Mouse (Mus musculus): ENCODE measurements around the gene Fbxo28. TPM values are rescaled to one million over a fixed set of nuclear protein-coding genes. Genes with fewer than 3 reads are reported as not detected.

Gene Fbxo28
- polyA plus RNA-seq, 1 experiment from 2014 or later: 40.9 TPM

- ATAC-seq (ENCODE audit: low FRiP score, low TSS enrichment) (no peak), DNase-seq (no peak)
- H3K9ac ChIP-seq (replicated peaks; ENCODE audit: low read length): no peak overlapping the region
- H3K4me3 ChIP-seq (replicated peaks; ENCODE audit: low read depth, low read length): no peak overlapping the region
- H3K27me3 ChIP-seq (ENCODE audit: control insufficient read depth, insufficient read depth, low read length): no peaks in the 10 kb centered on the region
- H3K4me2 ChIP-seq (ENCODE audit: low read length): no peak overlapping the region
- WGBS: 91% methylated on average over 2 of the region's 2 CpGs
- no peak overlapping the region for H3K27ac ChIP-seq (replicated peaks; ENCODE audit: low read depth, low read length)
- H3K9me3 ChIP-seq (ENCODE audit: control insufficient read depth, low read length): peaks cover 4% of the 10 kb centered on the region; the same call in 1 of the 2 replicates
- no peaks in the 10 kb centered on the region for H3K4me1 ChIP-seq (ENCODE audit: control insufficient read depth, insufficient read depth, low read length)
- H3K36me3 ChIP-seq (ENCODE audit: control insufficient read depth, insufficient read depth, low read length): peaks cover 20% of the 10 kb centered on the region
Observed at GRCm38 (mm10) chr1:182310316-182310715, 31.1 kb downstream of the Fbxo28 start.

GRCm38 (mm10) chr1:182309403-182309802 is 32.0 kb downstream of the Fbxo28 start:
- Histone ChIP-seq H3K4me2 (ENCODE audit: low read length) (no peak overlapping the region), H3K9ac (replicated peaks; ENCODE audit: low read length) (no peak overlapping the region), H3K9me3 (ENCODE audit: control insufficient read depth, low read length) (peaks cover 4% of the 10 kb centered on the region; the same call in 1 of the 2 replicates), H3K4me1 (ENCODE audit: control insufficient read depth, insufficient read depth, low read length) (no peaks in the 10 kb centered on the region), H3K4me3 (replicated peaks; ENCODE audit: low read depth, low read length) (no peak overlapping the region), H3K27me3 (ENCODE audit: control insufficient read depth, insufficient read depth, low read length) (no peaks in the 10 kb centered on the region), H3K36me3 (ENCODE audit: control insufficient read depth, insufficient read depth, low read length) (peaks cover 11% of the 10 kb centered on the region), H3K27ac (replicated peaks; ENCODE audit: low read depth, low read length) (no peak overlapping the region)
- WGBS: 84% methylated on average over 5 of the region's 5 CpGs
- DNase-seq (no peak), ATAC-seq (ENCODE audit: low FRiP score, low TSS enrichment) (no peak)

DNA sequence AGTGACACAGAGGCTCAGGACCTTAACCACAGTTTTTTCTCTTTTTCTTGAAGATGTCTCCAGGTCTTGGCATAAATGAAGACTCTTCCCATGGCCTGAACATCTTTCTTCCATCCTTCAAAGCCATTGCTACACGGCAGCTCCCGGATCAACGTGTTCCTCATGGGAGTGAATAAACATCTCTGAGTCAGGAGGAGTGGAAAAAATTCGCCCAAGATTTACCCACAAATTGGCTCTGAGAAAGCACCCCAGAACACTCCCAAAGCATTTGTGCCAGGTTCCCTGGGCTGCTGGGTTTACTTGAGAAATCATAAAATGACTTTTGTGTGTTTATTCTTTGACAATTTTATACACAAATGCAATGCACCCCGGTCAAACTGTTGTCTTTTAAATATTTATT is 38.5 kb downstream of the Fbxo28 start:
- no peak overlapping the region for H3K27ac ChIP-seq (replicated peaks; ENCODE audit: low read depth, low read length)
- DNase-seq: no peak
- no peak overlapping the region for H3K4me3 ChIP-seq (replicated peaks; ENCODE audit: low read depth, low read length)
- no peaks in the 10 kb centered on the region for H3K27me3 ChIP-seq (ENCODE audit: control insufficient read depth, insufficient read depth, low read length)
- no peaks in the 10 kb centered on the region for H3K4me1 ChIP-seq (ENCODE audit: control insufficient read depth, insufficient read depth, low read length)
- no peak overlapping the region for H3K4me2 ChIP-seq (ENCODE audit: low read length)
- no peak for ATAC-seq (ENCODE audit: low FRiP score, low TSS enrichment)
- no peaks in the 10 kb centered on the region for H3K9me3 ChIP-seq (ENCODE audit: control insufficient read depth, low read length)
- no peak overlapping the region for H3K9ac ChIP-seq (replicated peaks; ENCODE audit: low read length)
- 96% methylated on average over 5 of the region's 5 CpGs for WGBS
- H3K36me3 ChIP-seq (ENCODE audit: control insufficient read depth, insufficient read depth, low read length): no peaks in the 10 kb centered on the region

DNA sequence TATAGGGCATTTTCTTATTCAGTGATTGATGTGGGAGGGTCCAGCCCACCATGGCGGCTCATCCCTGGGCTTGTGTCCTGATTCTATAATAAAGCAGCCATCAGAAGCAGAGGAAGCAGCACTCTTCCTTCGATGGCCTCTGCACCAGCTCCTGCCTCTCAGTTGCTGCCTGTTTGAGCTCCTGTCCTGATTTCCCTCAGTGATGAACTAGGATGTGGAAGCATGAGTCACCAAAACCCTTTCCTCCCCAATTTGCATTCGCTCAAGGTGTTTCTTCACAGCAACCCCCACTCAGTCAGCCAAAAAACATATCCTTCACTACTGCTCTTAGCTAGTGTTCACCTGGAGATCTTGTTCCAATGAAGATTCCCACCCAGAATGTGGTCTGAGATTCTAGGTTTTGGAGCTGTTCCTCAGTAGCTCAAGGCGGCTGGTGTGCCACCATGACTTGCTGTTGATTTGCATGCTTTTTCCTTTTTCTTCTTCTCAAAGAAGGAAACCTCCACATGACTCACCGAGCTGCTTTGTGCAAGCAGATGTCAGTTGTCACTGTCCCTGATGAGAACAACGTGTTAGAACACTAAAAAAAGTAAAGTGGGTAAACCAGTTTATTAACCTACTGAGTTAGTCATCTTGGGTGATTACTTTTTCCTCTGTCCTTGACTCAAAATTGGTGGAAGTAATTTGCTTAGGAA is 39.1 kb downstream of the Fbxo28 start:
- ATAC-seq (ENCODE audit: low FRiP score, low TSS enrichment) (no peak), DNase-seq (no peak)
- no peak overlapping the region for H3K9ac ChIP-seq (replicated peaks; ENCODE audit: low read length)
- no peak overlapping the region for H3K27ac ChIP-seq (replicated peaks; ENCODE audit: low read depth, low read length)
- no peak overlapping the region for H3K4me2 ChIP-seq (ENCODE audit: low read length)
- no peaks in the 10 kb centered on the region for H3K4me1 ChIP-seq (ENCODE audit: control insufficient read depth, insufficient read depth, low read length)
- no peak overlapping the region for H3K4me3 ChIP-seq (replicated peaks; ENCODE audit: low read depth, low read length)
- no peaks in the 10 kb centered on the region for H3K9me3 ChIP-seq (ENCODE audit: control insufficient read depth, low read length)
- 89% methylated on average over 6 of the region's 6 CpGs for WGBS
- H3K27me3 ChIP-seq (ENCODE audit: control insufficient read depth, insufficient read depth, low read length): no peaks in the 10 kb centered on the region
- H3K36me3 ChIP-seq (ENCODE audit: control insufficient read depth, insufficient read depth, low read length): no peaks in the 10 kb centered on the region

GRCm38 (mm10) chr1:182297821-182298220 is 43.6 kb downstream of the Fbxo28 start:
- ATAC-seq (ENCODE audit: low FRiP score, low TSS enrichment): no peak
- H3K27ac ChIP-seq (replicated peaks; ENCODE audit: low read depth, low read length): no peak overlapping the region
- WGBS: 95% methylated on average over 5 of the region's 5 CpGs

DNA sequence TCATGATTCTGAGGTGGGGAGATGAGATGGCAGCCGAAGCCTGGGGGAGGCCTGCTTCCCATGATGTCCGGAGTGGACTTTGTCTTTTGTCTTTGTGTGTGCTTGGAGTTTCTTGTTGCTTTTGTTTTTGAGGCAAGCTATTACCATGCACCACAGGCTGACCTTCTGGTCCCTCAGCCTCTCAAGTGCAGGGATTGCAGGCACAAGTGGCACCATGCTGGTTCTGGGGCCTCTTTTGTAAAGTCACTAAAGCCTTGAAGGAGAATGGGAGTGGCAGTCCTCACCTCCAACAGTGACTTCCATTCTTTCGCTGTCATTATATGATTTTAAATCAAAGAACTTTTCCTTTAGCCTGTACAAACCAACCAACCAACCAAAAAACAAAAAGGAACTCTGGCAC is 44.2 kb downstream of the Fbxo28 start:
- Histone ChIP-seq H3K4me3 (replicated peaks; ENCODE audit: low read depth, low read length) (no peak overlapping the region), H3K9me3 (ENCODE audit: control insufficient read depth, low read length) (peaks cover 4% of the 10 kb centered on the region; the same call in 1 of the 2 replicates), H3K27me3 (ENCODE audit: control insufficient read depth, insufficient read depth, low read length) (no peaks in the 10 kb centered on the region), H3K36me3 (ENCODE audit: control insufficient read depth, insufficient read depth, low read length) (no peaks in the 10 kb centered on the region), H3K9ac (replicated peaks; ENCODE audit: low read length) (no peak overlapping the region), H3K4me1 (ENCODE audit: control insufficient read depth, insufficient read depth, low read length) (no peaks in the 10 kb centered on the region), H3K27ac (replicated peaks; ENCODE audit: low read depth, low read length) (no peak overlapping the region), H3K4me2 (ENCODE audit: low read length) (no peak overlapping the region)
- WGBS: 29% methylated on average over 3 of the region's 3 CpGs
- DNase-seq (no peak), ATAC-seq (ENCODE audit: low FRiP score, low TSS enrichment) (no peak)

More at GRCm38 (mm10) chr1:182297821-182298220, 43.6 kb downstream of the Fbxo28 start:
- no peaks in the 10 kb centered on the region for H3K36me3 ChIP-seq (ENCODE audit: control insufficient read depth, insufficient read depth, low read length)
- H3K9ac ChIP-seq (replicated peaks; ENCODE audit: low read length): no peak overlapping the region
- H3K4me1 ChIP-seq (ENCODE audit: control insufficient read depth, insufficient read depth, low read length): no peaks in the 10 kb centered on the region
- no peak overlapping the region for H3K4me2 ChIP-seq (ENCODE audit: low read length)
- H3K27me3 ChIP-seq (ENCODE audit: control insufficient read depth, insufficient read depth, low read length): no peaks in the 10 kb centered on the region
- peaks cover 4% of the 10 kb centered on the region; the same call in 1 of the 2 replicates for H3K9me3 ChIP-seq (ENCODE audit: control insufficient read depth, low read length)
- H3K4me3 ChIP-seq (replicated peaks; ENCODE audit: low read depth, low read length): no peak overlapping the region
- DNase-seq: no peak

DNA sequence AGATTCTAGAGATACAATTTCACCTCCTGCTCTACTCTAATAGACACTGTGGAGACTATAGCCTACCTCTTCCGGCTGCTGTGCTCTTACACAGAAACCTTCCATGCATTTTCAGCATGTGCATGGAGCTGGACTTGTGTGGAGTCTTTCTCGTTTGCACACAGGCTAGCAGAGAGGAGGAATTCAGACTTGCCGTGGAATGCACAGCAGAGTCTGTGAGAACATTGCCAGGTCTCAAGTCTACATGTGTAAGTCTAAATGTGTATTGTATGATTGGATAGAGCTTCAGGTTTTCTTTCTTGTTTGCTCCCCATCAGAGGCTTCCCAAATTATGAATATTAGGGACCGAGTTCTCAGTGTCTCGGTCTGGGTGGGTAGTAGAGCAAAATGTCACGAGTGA is 44.6 kb downstream of the Fbxo28 start:
- no peak overlapping the region for H3K4me3 ChIP-seq (replicated peaks; ENCODE audit: low read depth, low read length)
- WGBS: 62% methylated on average over 6 of the region's 6 CpGs
- no peak for ATAC-seq (ENCODE audit: low FRiP score, low TSS enrichment)

GRCm38 (mm10) chr1:182296141-182296540 is 45.3 kb downstream of the Fbxo28 start:
- no peak for DNase-seq
- Histone ChIP-seq H3K4me1 (ENCODE audit: control insufficient read depth, insufficient read depth, low read length) (no peaks in the 10 kb centered on the region), H3K9me3 (ENCODE audit: control insufficient read depth, low read length) (peaks cover 4% of the 10 kb centered on the region; the same call in 1 of the 2 replicates), H3K4me2 (ENCODE audit: low read length) (no peak overlapping the region), H3K4me3 (replicated peaks; ENCODE audit: low read depth, low read length) (no peak overlapping the region), H3K36me3 (ENCODE audit: control insufficient read depth, insufficient read depth, low read length) (no peaks in the 10 kb centered on the region), H3K27me3 (ENCODE audit: control insufficient read depth, insufficient read depth, low read length) (no peaks in the 10 kb centered on the region), H3K27ac (replicated peaks; ENCODE audit: low read depth, low read length) (no peak overlapping the region), H3K9ac (replicated peaks; ENCODE audit: low read length) (no peak overlapping the region)
- ATAC-seq (ENCODE audit: low FRiP score, low TSS enrichment): no peak
- WGBS: 94% methylated on average over 6 of the region's 6 CpGs

More for the DNA sequence above, 44.6 kb downstream of the Fbxo28 start:
- Histone ChIP-seq H3K9me3 (ENCODE audit: control insufficient read depth, low read length) (peaks cover 4% of the 10 kb centered on the region; the same call in 1 of the 2 replicates), H3K27me3 (ENCODE audit: control insufficient read depth, insufficient read depth, low read length) (no peaks in the 10 kb centered on the region), H3K4me1 (ENCODE audit: control insufficient read depth, insufficient read depth, low read length) (no peaks in the 10 kb centered on the region), H3K27ac (replicated peaks; ENCODE audit: low read depth, low read length) (no peak overlapping the region), H3K4me2 (ENCODE audit: low read length) (no peak overlapping the region), H3K36me3 (ENCODE audit: control insufficient read depth, insufficient read depth, low read length) (no peaks in the 10 kb centered on the region), H3K9ac (replicated peaks; ENCODE audit: low read length) (no peak overlapping the region)
- DNase-seq: no peak

GRCm38 (mm10) chr1:182292291-182292690 is 49.1 kb downstream of the Fbxo28 start:
- no peak for DNase-seq
- Histone ChIP-seq H3K27me3 (ENCODE audit: control insufficient read depth, insufficient read depth, low read length) (no peaks in the 10 kb centered on the region), H3K9ac (replicated peaks; ENCODE audit: low read length) (no peak overlapping the region), H3K4me3 (replicated peaks; ENCODE audit: low read depth, low read length) (no peak overlapping the region), H3K36me3 (ENCODE audit: control insufficient read depth, insufficient read depth, low read length) (no peaks in the 10 kb centered on the region), H3K4me1 (ENCODE audit: control insufficient read depth, insufficient read depth, low read length) (no peaks in the 10 kb centered on the region), H3K4me2 (ENCODE audit: low read length) (no peak overlapping the region), H3K27ac (replicated peaks; ENCODE audit: low read depth, low read length) (no peak overlapping the region), H3K9me3 (ENCODE audit: control insufficient read depth, low read length) (peaks cover 4% of the 10 kb centered on the region; the same call in 1 of the 2 replicates)
- no peak for ATAC-seq (ENCODE audit: low FRiP score, low TSS enrichment)
- 90% methylated on average over 4 of the region's 4 CpGs for WGBS

All from midbrain, embryonic 14.5 days (tissue).